Comparison of ENCODE assay signal across 34 mouse cellular contexts in genomic region chr1:169785981-169786380, GRCm38 (mm10).
"Had no signal": no experiment of that assay in that cellular context is flagged by ENCODE, and none has a peak within 500 bp of the region (broad histone marks: within the 10 kb centered on the region; RNA-seq: fewer than 3 reads in every experiment).

No protein-coding gene starts in this region.

- H3K27ac ChIP-seq: heart, embryonic 13.5 days; heart, embryonic 15.5 days; hindbrain, embryonic 10.5 days; hindbrain, embryonic 12.5 days; hindbrain, embryonic 13.5 days; hindbrain, embryonic 14.5 days; hindbrain, embryonic 15.5 days; hindbrain, postnatal 0 days; intestine, embryonic 15.5 days; kidney, embryonic 15.5 days; kidney, postnatal 0 days; layer of hippocampus, adult 2 months; left cerebral cortex, adult 2 months had no signal

- H3K36me3 ChIP-seq: heart, embryonic 12.5 days; heart, embryonic 13.5 days; heart, embryonic 15.5 days; hindbrain, embryonic 10.5 days; hindbrain, embryonic 12.5 days; hindbrain, embryonic 13.5 days; hindbrain, embryonic 15.5 days; intestine, embryonic 15.5 days; kidney, embryonic 15.5 days had no signal

- H3K9ac ChIP-seq: heart, embryonic 12.5 days; heart, embryonic 13.5 days; heart, embryonic 15.5 days; hindbrain, embryonic 12.5 days; hindbrain, embryonic 13.5 days; hindbrain, embryonic 14.5 days; hindbrain, embryonic 15.5 days; intestine, embryonic 15.5 days; kidney, embryonic 15.5 days had no signal

- H3K4me2 ChIP-seq: heart, embryonic 11.5 days; heart, embryonic 12.5 days; heart, embryonic 13.5 days; heart, embryonic 15.5 days; hindbrain, embryonic 12.5 days; hindbrain, embryonic 13.5 days; hindbrain, embryonic 14.5 days; hindbrain, embryonic 15.5 days; intestine, embryonic 15.5 days; kidney, embryonic 15.5 days had no signal

- H3K4me3 ChIP-seq: heart, embryonic 12.5 days; heart, embryonic 13.5 days; heart, embryonic 15.5 days; hindbrain, embryonic 10.5 days; hindbrain, embryonic 12.5 days; hindbrain, embryonic 13.5 days; hindbrain, embryonic 15.5 days; intestine, embryonic 15.5 days; kidney, embryonic 15.5 days; layer of hippocampus, adult 2 months; left cerebral cortex, adult 2 months had no signal

- ATAC-seq: hindbrain, embryonic 16.5 days; hindbrain, postnatal 0 days; intestine, embryonic 15.5 days; intestine, embryonic 16.5 days; intestine, postnatal 0 days had no signal

- DNase-seq: heart, postnatal 10 days; heart, postnatal 14 days; heart, postnatal 36 days; heart, postnatal 4 days; kidney, adult 11 months; kidney, adult 18-20 months; kidney, adult 2 months; kidney, adult 8-10 months; kidney, adult 9 months; kidney, postnatal 10 days; kidney, postnatal 14 days; kidney, postnatal 25 days; kidney, postnatal 36 days; kidney, postnatal 4 days; layer of hippocampus, adult 9-11 months; layer of hippocampus, postnatal 36 days had no signal

- H3K9me3 ChIP-seq: heart, embryonic 12.5 days; heart, embryonic 13.5 days; heart, embryonic 15.5 days; hindbrain, embryonic 10.5 days; hindbrain, embryonic 12.5 days; hindbrain, embryonic 13.5 days; hindbrain, embryonic 15.5 days; intestine, embryonic 15.5 days; kidney, embryonic 15.5 days had no signal

- H3K27me3 ChIP-seq: heart, embryonic 12.5 days; heart, embryonic 13.5 days; heart, embryonic 15.5 days; hindbrain, embryonic 12.5 days; hindbrain, embryonic 13.5 days; hindbrain, embryonic 15.5 days; intestine, embryonic 15.5 days; kidney, embryonic 15.5 days had no signal

- H3K4me1 ChIP-seq: heart, embryonic 12.5 days; heart, embryonic 13.5 days; heart, embryonic 15.5 days; hindbrain, embryonic 10.5 days; hindbrain, embryonic 12.5 days; hindbrain, embryonic 13.5 days; hindbrain, embryonic 15.5 days; intestine, embryonic 15.5 days; kidney, embryonic 15.5 days had no signal
